Mouse (Mus musculus): ENCODE measurements around the gene Zdhhc17. TPM values are rescaled to one million over a fixed set of nuclear protein-coding genes. Genes with fewer than 3 reads are reported as not detected.

Gene Zdhhc17
- polyA plus RNA-seq, 1 experiment from 2014 or later: 19.7 TPM

Other genes starting within 250 kb of the Zdhhc17 start
- gene Csrp2, start 90.4 kb downstream of the Zdhhc17 start, polyA plus RNA-seq (2014; fragmentation: Nextera tagmentation; extraction: Ambion mirVana): 430 and 458 TPM in 2 replicates
- gene Osbpl8, start 154.6 kb upstream of the Zdhhc17 start, polyA plus RNA-seq (2014; fragmentation: Nextera tagmentation; extraction: Ambion mirVana): 20.5 and 21.1 TPM in 2 replicates